Mouse (Mus musculus): ENCODE results near the gene Matn4.
"Not testable (repeated sequence)": the region's sequence is repeated elsewhere in the genome, so short reads cannot be mapped to it uniquely, and the experiment has no call there.

Gene Matn4

GRCm38 (mm10) chr2:164366947-164367346 lies 38.0 kb downstream of the Matn4 start:
- no peak for DNase-seq

GRCm38 (mm10) chr2:164360974-164361657 lies 43.8 kb downstream of the Matn4 start:
- no peak for DNase-seq

GRCm38 (mm10) chr2:164359668-164360067 lies 45.3 kb downstream of the Matn4 start:
- DNase-seq, result no peak

GRCm38 (mm10) chr2:164359031-164359430 lies 45.9 kb downstream of the Matn4 start:
- DNase-seq, result no peak

GRCm38 (mm10) chr2:164358373-164358772 lies 46.6 kb downstream of the Matn4 start:
- no peak for DNase-seq

GRCm38 (mm10) chr2:164356177-164356967 lies 48.6 kb downstream of the Matn4 start:
- DNase-seq, result no peak

- no peak for DNase-seq
Observed at GRCm38 (mm10) chr2:164353356-164353755, 51.6 kb downstream of the Matn4 start.

GRCm38 (mm10) chr2:164352697-164353096 lies 52.3 kb downstream of the Matn4 start:
- DNase-seq, result no peak

- DNase-seq, result peak; percentile 6 to 17
Observed at GRCm38 (mm10) chr2:164348980-164349379, 56.0 kb downstream of the Matn4 start.

- not testable (repeated sequence) for DNase-seq
Observed at GRCm38 (mm10) chr2:164347697-164348096, 57.3 kb downstream of the Matn4 start.

- DNase-seq, result not testable (repeated sequence)
Observed at GRCm38 (mm10) chr2:164343732-164344131, 61.2 kb downstream of the Matn4 start.

Measured in cerebellum, postnatal 36 days (tissue).